Mouse (Mus musculus) heart, embryonic 14.5 days (tissue): ENCODE measurements at regions not wholly inside any gene's neighbourhood (a gene's known extent, or its start where the extent isn't known, plus 50 kb on each side); places are given as distances from the start of the nearest gene placed in this dataset.

Experiments
- ATAC-seq: fragments of 200-750 bp; cut with Nextera tagmentation; 2 replicates; pipeline ENCODE4 v1.8.0; 2017; ENCODE audit warnings: low read depth, moderate TSS enrichment; ENCODE audit not compliant: insufficient number of reproducible peaks, insufficient read depth, low FRiP score
- H3K27ac ChIP-seq, 2 experiments: fragments of 200-500 bp in 1 of 2; fragments of 300-500 bp in 1 of 2; sonication (generic) in 1 of 2; replicated peaks in 1 of 2; 2 replicates each; pipeline ENCODE4 v1.5.1; 2012 to 2014; ENCODE audit warnings: low read depth in 2 of 2, low read length in 2 of 2, control low read depth in 1 of 2, mild to moderate bottlenecking in 1 of 2, mixed read lengths in 1 of 2; ENCODE audit not compliant: control insufficient read depth in 1 of 2, insufficient read depth in 1 of 2
- H3K27me3 ChIP-seq: fragments of 300-500 bp; sonication (generic); 2 replicates; pipeline ENCODE4 v1.6.1; 2014; ENCODE audit warnings: mild to moderate bottlenecking, low read length, control low read depth; ENCODE audit not compliant: control insufficient read depth, insufficient read depth
- H3K36me3 ChIP-seq: fragments of 300-500 bp; sonication (generic); 2 replicates; pipeline ENCODE4 v1.6.1; 2014; ENCODE audit warnings: mild to moderate bottlenecking, control low read depth, low read length, mixed read lengths; ENCODE audit not compliant: control insufficient read depth, insufficient read depth
- H3K4me1 ChIP-seq, 2 experiments: fragments of 200-500 bp in 1 of 2; fragments of 300-500 bp in 1 of 2; sonication (generic) in 1 of 2; 2 replicates each; pipeline ENCODE4 v1.6.1; 2012 to 2014; ENCODE audit warnings: low read length in 2 of 2, control low read depth in 1 of 2, mixed read lengths in 1 of 2; ENCODE audit not compliant: control insufficient read depth in 2 of 2, insufficient read depth in 2 of 2
- H3K4me2 ChIP-seq: fragments of 300-500 bp; sonication (generic); 2 replicates; pipeline ENCODE4 v1.6.1; 2014; ENCODE audit warnings: mild to moderate bottlenecking, low read length
- H3K4me3 ChIP-seq, 2 experiments: fragments of 200-500 bp in 1 of 2; fragments of 300-500 bp in 1 of 2; sonication (generic) in 1 of 2; 2 replicates each; pipeline ENCODE4 v1.5.1; 2012 to 2014; ENCODE audit warnings: low read length in 2 of 2, mild to moderate bottlenecking in 2 of 2, control low read depth in 1 of 2, low read depth in 1 of 2, moderate library complexity in 1 of 2; ENCODE audit not compliant: control insufficient read depth in 1 of 2, insufficient read depth in 1 of 2
- H3K9ac ChIP-seq: fragments of 300-500 bp; sonication (generic); 2 replicates; pipeline ENCODE4 v1.6.1; 2014; ENCODE audit warnings: mild to moderate bottlenecking, low read length
- H3K9me3 ChIP-seq: fragments of 300-500 bp; sonication (generic); 2 replicates; pipeline ENCODE4 v1.6.1; 2016; ENCODE audit warnings: low read length, control low read depth; ENCODE audit not compliant: control insufficient read depth
- WGBS: fragments of 180-500 bp; shearing (Covaris S2); extraction: QIAGEN DNeasy Blood & Tissue Kit; methylation state at CpG from one replicate; pipeline ENCODE4 v1.1.7; 2014; 5-methylcytosine and 5-hydroxymethylcytosine counted together

GRCm38 (mm10) chr15:96880066-96880465, 175.7 kb downstream of the Slc38a4 start:
- H3K4me1 ChIP-seq, result no peaks in the 10 kb centered on the region
- H3K9me3 ChIP-seq, result no peaks in the 10 kb centered on the region
- no peaks in the 10 kb centered on the region for H3K36me3 ChIP-seq
- WGBS, result 81% methylated on average over 11 of the region's 11 CpGs
- H3K9ac ChIP-seq, result no peak overlapping the region
- H3K4me2 ChIP-seq, result no peak overlapping the region
- no peak for ATAC-seq
- H3K27ac ChIP-seq, result no peak overlapping the region
- no peaks in the 10 kb centered on the region for H3K27me3 ChIP-seq
- no peak overlapping the region for H3K4me3 ChIP-seq

GRCm38 (mm10) chr15:96878796-96879195, 177.0 kb downstream of the Slc38a4 start:
- H3K36me3 ChIP-seq, result no peaks in the 10 kb centered on the region
- WGBS, result 77% methylated on average over 4 of the region's 4 CpGs
- no peaks in the 10 kb centered on the region for H3K9me3 ChIP-seq
- H3K4me1 ChIP-seq, result no peaks in the 10 kb centered on the region
- ATAC-seq, result no peak
- H3K4me2 ChIP-seq, result no peak overlapping the region
- H3K27me3 ChIP-seq, result no peaks in the 10 kb centered on the region
- no peak overlapping the region for H3K9ac ChIP-seq
- no peak overlapping the region for H3K27ac ChIP-seq
- H3K4me3 ChIP-seq, result no peak overlapping the region

GRCm38 (mm10) chr15:96877931-96878330, 177.8 kb downstream of the Slc38a4 start:
- Histone ChIP-seq H3K4me1 (no peaks in the 10 kb centered on the region), H3K27ac (no peak overlapping the region), H3K9me3 (no peaks in the 10 kb centered on the region)

GRCm38 (mm10) chr15:96877271-96877670, 177.7 kb upstream of the Slc38a2 start:
- no peak overlapping the region for H3K4me2 ChIP-seq
- no peak overlapping the region for H3K27ac ChIP-seq
- 89% methylated on average over 9 of the region's 9 CpGs for WGBS
- no peak overlapping the region for H3K4me3 ChIP-seq
- no peaks in the 10 kb centered on the region for H3K9me3 ChIP-seq
- H3K27me3 ChIP-seq, result no peaks in the 10 kb centered on the region
- ATAC-seq, result no peak
- H3K36me3 ChIP-seq, result no peaks in the 10 kb centered on the region
- no peaks in the 10 kb centered on the region for H3K4me1 ChIP-seq
- no peak overlapping the region for H3K9ac ChIP-seq

More at GRCm38 (mm10) chr15:96877931-96878330, 177.8 kb downstream of the Slc38a4 start:
- 90% methylated on average over 8 of the region's 8 CpGs for WGBS
- H3K4me2 ChIP-seq, result no peak overlapping the region
- no peaks in the 10 kb centered on the region for H3K36me3 ChIP-seq
- no peak for ATAC-seq
- H3K4me3 ChIP-seq, result no peak overlapping the region
- H3K9ac ChIP-seq, result no peak overlapping the region
- H3K27me3 ChIP-seq, result no peaks in the 10 kb centered on the region

GRCm38 (mm10) chr15:96874145-96874544, 174.6 kb upstream of the Slc38a2 start:
- H3K27me3 ChIP-seq, result no peaks in the 10 kb centered on the region
- no peak for ATAC-seq
- H3K4me1 ChIP-seq, result no peaks in the 10 kb centered on the region
- 75% methylated on average over 8 of the region's 8 CpGs for WGBS
- H3K9ac ChIP-seq, result no peak overlapping the region
- H3K4me3 ChIP-seq, result no peak overlapping the region
- no peak overlapping the region for H3K4me2 ChIP-seq
- no peaks in the 10 kb centered on the region for H3K36me3 ChIP-seq
- H3K27ac ChIP-seq, result no peak overlapping the region; a peak in 1 of 4 replicates
- H3K9me3 ChIP-seq, result no peaks in the 10 kb centered on the region

- Histone ChIP-seq H3K9me3 (no peaks in the 10 kb centered on the region), H3K4me3 (no peak overlapping the region), H3K9ac (no peak overlapping the region), H3K27me3 (no peaks in the 10 kb centered on the region), H3K27ac (no peak overlapping the region), H3K36me3 (no peaks in the 10 kb centered on the region), H3K4me2 (no peak overlapping the region), H3K4me1 (no peaks in the 10 kb centered on the region)
- no peak for ATAC-seq
- WGBS, result 86% methylated on average over 7 of the region's 7 CpGs
Observed at GRCm38 (mm10) chr15:96873562-96873961, 174.0 kb upstream of the Slc38a2 start.

- Histone ChIP-seq H3K4me1 (no peaks in the 10 kb centered on the region), H3K4me2 (no peak overlapping the region), H3K9ac (no peak overlapping the region), H3K27ac (no peak overlapping the region), H3K36me3 (no peaks in the 10 kb centered on the region), H3K4me3 (no peak overlapping the region), H3K9me3 (no peaks in the 10 kb centered on the region), H3K27me3 (no peaks in the 10 kb centered on the region)
- WGBS, result 70% methylated on average over 4 of the region's 4 CpGs
- no peak for ATAC-seq
Observed at GRCm38 (mm10) chr15:96873126-96873525, 173.6 kb upstream of the Slc38a2 start.

- 83% methylated on average over 7 of the region's 7 CpGs for WGBS
- Histone ChIP-seq H3K36me3 (no peaks in the 10 kb centered on the region), H3K9ac (no peak overlapping the region), H3K27ac (no peak overlapping the region), H3K9me3 (no peaks in the 10 kb centered on the region), H3K4me3 (no peak overlapping the region), H3K27me3 (no peaks in the 10 kb centered on the region), H3K4me1 (no peaks in the 10 kb centered on the region), H3K4me2 (no peak overlapping the region)
- no peak for ATAC-seq
Observed at GRCm38 (mm10) chr15:96867701-96868100, 168.2 kb upstream of the Slc38a2 start.
